Mouse (Mus musculus): ENCODE measurements at regions not wholly inside any gene's neighbourhood (a gene's known extent, or its start where the extent isn't known, plus 50 kb on each side); places are given as distances from the start of the nearest gene placed in this dataset.

GRCm38 (mm10) chr1:57664962-57665361 is 109.0 kb upstream of the Spats2l start:
- no peak for DNase-seq (ENCODE audit: low spot score)

GRCm38 (mm10) chr1:57665724-57666123 is 108.2 kb upstream of the Spats2l start:
- no peak for DNase-seq (ENCODE audit: low spot score)

DNA sequence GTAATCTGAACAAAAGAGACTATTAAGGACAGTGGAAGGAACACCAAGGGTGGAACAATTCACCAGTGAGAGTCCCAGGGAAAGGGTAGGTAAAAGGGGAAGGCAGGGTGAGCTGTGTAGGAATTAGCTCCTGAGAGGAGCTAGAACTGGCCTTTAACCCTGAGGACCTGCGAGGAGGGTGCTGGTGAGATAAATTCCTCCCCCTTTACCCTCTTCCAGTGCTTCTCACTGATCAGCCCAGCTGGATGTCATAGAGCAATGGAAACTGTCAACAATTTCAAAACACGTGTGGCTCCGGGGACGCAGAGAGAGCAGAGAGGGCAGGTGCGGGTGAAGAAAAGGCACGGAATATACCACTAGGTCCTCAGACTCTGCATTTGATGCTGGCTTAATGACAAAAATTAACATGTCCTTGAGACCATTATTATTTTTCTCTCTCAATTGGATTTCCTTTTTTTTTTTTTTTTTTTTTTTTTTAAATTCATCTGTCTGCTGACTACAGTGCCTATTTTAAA is 107.7 kb upstream of the Spats2l start:
- DNase-seq (ENCODE audit: low spot score), result no peak

DNA sequence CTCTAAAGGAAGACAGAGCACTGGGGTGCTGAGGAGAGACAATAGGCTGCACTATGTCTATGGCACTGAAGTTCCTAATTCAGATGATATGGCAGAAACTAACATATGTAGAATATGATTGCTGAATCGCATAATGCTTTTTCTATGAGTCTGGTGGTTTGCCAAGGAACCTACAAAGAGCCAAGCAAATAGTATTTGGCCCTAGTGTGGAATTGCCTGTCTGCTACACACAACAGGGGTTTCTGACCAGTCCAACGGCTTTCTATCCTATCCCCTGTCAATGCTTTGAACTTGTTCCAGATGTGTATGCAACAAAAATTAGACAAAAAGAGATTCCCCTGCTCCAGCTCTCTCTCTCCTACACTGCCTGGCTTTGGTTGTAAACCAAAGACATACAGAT is 100.5 kb upstream of the Spats2l start:
- no peak for DNase-seq (ENCODE audit: low spot score)

DNA sequence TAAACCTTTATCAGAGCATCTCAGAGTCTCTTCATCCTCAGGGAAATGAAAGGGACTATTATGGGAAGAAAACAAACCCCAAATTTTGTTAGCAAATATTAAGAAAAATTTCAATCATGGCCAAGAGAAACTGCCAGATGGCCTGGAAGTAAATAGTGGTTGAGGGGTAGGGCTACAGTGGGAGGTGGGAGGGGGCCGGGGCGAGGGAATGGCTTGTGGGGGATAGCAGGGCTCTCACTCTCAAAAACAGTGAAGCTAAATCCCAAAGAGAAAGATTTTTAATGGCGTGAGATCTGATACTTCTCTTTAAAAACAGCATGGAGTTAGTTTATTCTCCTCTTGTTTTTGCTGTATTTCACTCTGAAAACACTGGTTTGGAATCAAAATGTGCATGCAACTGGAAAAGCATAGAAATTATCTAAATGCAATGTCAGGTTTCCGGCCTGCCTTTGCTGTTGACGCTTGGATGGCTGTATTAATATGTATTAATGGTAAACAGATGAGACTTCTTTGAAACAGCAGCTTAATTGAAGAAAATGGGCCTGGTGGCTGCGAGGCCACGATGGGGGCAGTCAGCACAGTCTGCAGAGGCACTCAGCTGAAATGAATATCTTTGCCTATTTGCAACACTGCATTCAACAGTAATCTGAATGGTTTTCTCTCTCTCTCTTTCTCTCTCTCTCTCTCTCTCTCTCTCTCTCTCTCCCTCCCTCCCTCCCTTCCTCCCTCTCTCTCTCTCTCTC is 99.8 kb upstream of the Spats2l start:
- DNase-seq (ENCODE audit: low spot score), result no peak

GRCm38 (mm10) chr1:57684387-57685162 is 89.4 kb upstream of the Spats2l start:
- DNase-seq (ENCODE audit: low spot score), result no peak

- DNase-seq (ENCODE audit: low spot score), result no peak
Measured at GRCm38 (mm10) chr1:57689253-57689652, 84.7 kb upstream of the Spats2l start.

- DNase-seq (ENCODE audit: low spot score), result no peak
Measured at GRCm38 (mm10) chr1:57707906-57708305, 66.1 kb upstream of the Spats2l start.

DNA sequence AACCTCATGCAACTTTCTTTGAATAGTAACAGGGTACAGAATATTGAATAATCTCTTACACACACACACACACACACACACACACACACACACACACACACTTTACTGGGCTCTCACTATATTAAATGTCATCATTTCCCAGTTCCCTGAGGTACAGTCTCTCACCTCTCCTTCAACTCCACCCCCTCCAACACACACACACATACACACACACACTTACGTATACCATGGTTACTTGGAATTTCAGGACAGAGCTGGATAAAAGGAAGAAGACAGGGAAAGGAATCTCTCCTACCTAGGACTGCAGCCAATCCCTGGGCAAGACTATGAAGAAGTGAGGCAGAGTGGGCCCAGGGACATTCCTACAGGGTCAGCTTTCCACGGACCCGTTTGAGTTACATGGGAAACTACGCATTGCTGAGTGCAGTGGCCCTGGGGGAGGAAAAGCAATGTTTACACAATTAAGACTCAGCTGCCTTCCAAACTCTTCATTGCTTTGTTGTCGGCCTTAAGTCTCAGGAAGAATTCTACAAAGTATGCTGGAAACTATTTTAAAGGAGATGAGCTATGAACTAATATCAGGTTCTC is 61.0 kb upstream of the Spats2l start:
- no peak for DNase-seq (ENCODE audit: low spot score)

GRCm38 (mm10) chr1:57717139-57717800 is 56.7 kb upstream of the Spats2l start:
- no peak for DNase-seq (ENCODE audit: low spot score)

- no peak for DNase-seq (ENCODE audit: low spot score)
Measured at GRCm38 (mm10) chr1:57718409-57718808, 55.6 kb upstream of the Spats2l start.

Data from layer of hippocampus, adult 11-12 months (tissue).